Mouse (Mus musculus) cerebellum, adult 2 months (tissue): ENCODE results near the gene Polr3a.

Experiments
- CTCF ChIP-seq: fragments of 200-500 bp; IDR thresholded peaks from 2 replicates; pipeline ENCODE4 v1.5.1; 2011; ENCODE audit warnings: low read depth, mild to moderate bottlenecking, control low read depth, low read length, moderate library complexity, borderline replicate concordance; ENCODE audit not compliant: insufficient read depth
- POLR2A ChIP-seq: fragments of 200-500 bp; IDR thresholded peaks from 2 replicates; pipeline ENCODE4 v1.6.1; 2011; ENCODE audit warnings: low read length, control low read depth, borderline replicate concordance; ENCODE audit not compliant: insufficient read depth

GRCm38 (mm10) chr14:24486773-24487227 is at the start of gene Polr3a, which contains the start of gene Rps24:
- peak; percentile 76 for TF ChIP-seq CTCF
- TF ChIP-seq POLR2A: peak; percentile 44; the same call in 1 of the 2 replicates
